Mouse (Mus musculus): ENCODE data around the gene Cdr2l. TPM values are rescaled to one million over a fixed set of nuclear protein-coding genes. Genes with fewer than 3 reads are reported as not detected.

The Cdr2l gene
- total RNA-seq, 2 experiments from 2014 or later, result not detected

DNA sequence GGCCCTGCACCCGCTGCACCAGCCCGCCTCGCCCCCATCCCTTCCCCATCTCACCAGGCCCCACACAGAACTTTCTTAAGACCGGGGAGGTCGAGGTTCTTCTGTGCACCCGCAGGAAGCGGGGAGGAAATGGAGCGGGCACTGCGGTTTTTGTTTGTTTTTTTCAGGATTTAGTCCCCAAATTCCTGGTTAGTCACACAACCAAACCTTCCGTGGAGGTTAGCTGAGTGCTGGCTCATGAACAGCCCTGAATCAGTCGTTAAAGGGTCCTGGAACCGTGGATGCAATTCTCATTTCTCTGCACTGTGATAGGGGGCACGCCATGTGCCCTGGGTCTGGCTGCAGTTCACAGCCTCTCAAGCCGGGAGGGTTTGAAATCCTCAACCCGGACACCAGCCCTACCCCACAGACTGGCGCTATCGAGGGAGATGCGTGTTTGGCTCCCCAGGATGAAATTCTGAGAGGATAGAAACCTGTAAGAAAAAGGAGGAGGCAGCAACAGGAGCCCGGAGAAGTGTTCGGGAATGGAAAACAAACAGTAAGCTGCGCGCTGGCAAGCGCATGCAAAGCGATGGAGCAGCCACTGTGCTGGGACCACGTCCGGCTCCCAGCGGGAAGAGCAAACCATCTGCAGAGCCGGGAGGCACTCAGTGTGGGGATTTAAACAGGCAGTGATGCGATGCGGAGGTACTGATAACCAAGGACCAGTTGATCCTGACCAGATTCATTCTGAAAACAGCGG lies 54.1 kb downstream of the Cdr2l start:
- no peak for ATAC-seq (replicated peaks; ENCODE audit: low FRiP score, poor library complexity, severe bottlenecking)

DNA sequence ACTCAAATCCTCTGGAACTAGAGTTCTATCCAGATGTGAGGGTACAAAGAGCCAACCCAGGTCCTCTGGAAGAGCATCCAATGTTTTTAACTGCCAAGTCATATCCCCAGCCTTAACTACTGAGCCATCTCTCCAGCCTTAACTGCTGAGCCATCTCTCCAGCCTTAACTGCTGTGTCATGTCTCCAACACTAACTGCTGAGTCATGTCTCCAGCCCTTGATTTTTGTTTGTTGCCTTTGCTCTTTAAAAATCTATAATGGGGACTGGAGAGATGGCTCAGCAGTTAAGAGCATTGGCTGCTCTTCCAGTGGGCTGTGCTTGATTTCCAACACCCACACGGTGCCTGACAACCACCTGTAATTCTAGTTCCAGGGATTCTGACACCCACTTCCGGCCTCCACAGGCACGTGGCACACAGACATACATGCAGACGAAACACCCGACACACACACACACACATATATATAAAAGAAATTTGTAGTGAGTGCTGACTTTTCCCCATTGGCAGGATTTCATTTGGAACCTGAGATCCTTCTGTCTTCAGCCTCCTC lies 55.9 kb downstream of the Cdr2l start:
- no peak for ATAC-seq (replicated peaks; ENCODE audit: low FRiP score, poor library complexity, severe bottlenecking)

DNA sequence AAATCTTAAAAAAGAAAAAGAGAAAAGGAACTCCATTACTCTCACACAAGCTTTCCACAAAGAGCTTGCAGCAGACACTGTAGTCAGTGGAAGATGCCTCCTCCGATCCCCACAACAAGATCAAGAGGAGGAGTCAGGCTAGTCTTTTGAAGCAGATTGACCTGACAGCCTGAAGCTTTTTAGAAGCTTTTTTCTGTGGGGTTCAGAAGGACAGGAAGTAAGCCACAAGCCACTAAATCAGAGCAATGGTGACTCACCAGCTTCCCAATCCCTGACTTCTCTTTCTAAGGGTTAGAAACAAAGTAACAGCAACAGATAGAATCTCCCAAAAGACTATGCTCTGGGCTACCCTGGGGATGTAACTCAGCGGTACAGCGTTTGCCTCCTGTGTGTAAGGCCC lies 57.6 kb downstream of the Cdr2l start:
- no peak for ATAC-seq (replicated peaks; ENCODE audit: low FRiP score, poor library complexity, severe bottlenecking)

GRCm38 (mm10) chr11:115439906-115440595 lies 58.3 kb downstream of the Cdr2l start, which contains the start of gene Trim80:
Trim80 (plus strand) TSS chr11:115440545.
- no peak for ATAC-seq (replicated peaks; ENCODE audit: low FRiP score, poor library complexity, severe bottlenecking)

- no peak for ATAC-seq (replicated peaks; ENCODE audit: low FRiP score, poor library complexity, severe bottlenecking)
These were observed 59.7 kb downstream of the Cdr2l start for GRCm38 (mm10) chr11:115441417-115441816.

Other genes starting within 250 kb of the Cdr2l start
- 1.7 and 2.9 TPM in 2 replicates for gene Cd300lf, start 247.9 kb upstream of the Cdr2l start, total RNA-seq (2015; ENCODE audit: low replicate concordance)
- gene Cd300lf, start 247.9 kb upstream of the Cdr2l start, total RNA-seq (2017; ENCODE audit: low replicate concordance), result 8.6 and 10.7 TPM in 2 replicates
- 15.1 and 16.8 TPM in 2 replicates for gene Slc9a3r1, start 218.6 kb upstream of the Cdr2l start, total RNA-seq (2015; ENCODE audit: low replicate concordance)
- 13.1 and 13.7 TPM in 2 replicates for gene Slc9a3r1, start 218.6 kb upstream of the Cdr2l start, total RNA-seq (2017; ENCODE audit: low replicate concordance)
- gene Tmem104, start 194.4 kb upstream of the Cdr2l start, total RNA-seq (2015; ENCODE audit: low replicate concordance), result 5.0 and 6.3 TPM in 2 replicates
- gene Tmem104, start 194.4 kb upstream of the Cdr2l start, total RNA-seq (2017; ENCODE audit: low replicate concordance), result 0.64 and 6.3 TPM in 2 replicates
- gene Nat9, start 194.1 kb upstream of the Cdr2l start, total RNA-seq (2015; ENCODE audit: low replicate concordance), result 9.2 and 11.2 TPM in 2 replicates
- 2.3 TPM in 1 of 2 replicates, not detected in the other for gene Nat9, start 194.1 kb upstream of the Cdr2l start, total RNA-seq (2017; ENCODE audit: low replicate concordance)
- gene Grin2c, start 114.7 kb upstream of the Cdr2l start, total RNA-seq (2015; ENCODE audit: low replicate concordance), result not detected in 2 replicates
- not detected in 2 replicates for gene Grin2c, start 114.7 kb upstream of the Cdr2l start, total RNA-seq (2017; ENCODE audit: low replicate concordance)
- 1.3 and 16.6 TPM in 2 replicates for gene Fdxr, start 104.9 kb upstream of the Cdr2l start, total RNA-seq (2015; ENCODE audit: low replicate concordance)
- 1.4 and 3.2 TPM in 2 replicates for gene Fdxr, start 104.9 kb upstream of the Cdr2l start, total RNA-seq (2017; ENCODE audit: low replicate concordance)
- not detected in 2 replicates for gene Fads6, start 84.3 kb upstream of the Cdr2l start, total RNA-seq (2015; ENCODE audit: low replicate concordance)
- 0.45 and 0.64 TPM in 2 replicates for gene Fads6, start 84.3 kb upstream of the Cdr2l start, total RNA-seq (2017; ENCODE audit: low replicate concordance)
- gene Otop2, start 74.8 kb upstream of the Cdr2l start, total RNA-seq (2015; ENCODE audit: low replicate concordance), result not detected in 2 replicates
- gene Otop2, start 74.8 kb upstream of the Cdr2l start, total RNA-seq (2017; ENCODE audit: low replicate concordance), result not detected in 2 replicates
- not detected in 2 replicates for gene Ush1g, start 59.9 kb upstream of the Cdr2l start, total RNA-seq (2015; ENCODE audit: low replicate concordance)
- not detected in 2 replicates for gene Ush1g, start 59.9 kb upstream of the Cdr2l start, total RNA-seq (2017; ENCODE audit: low replicate concordance)
- not detected in 2 replicates for gene Otop3, start 47.2 kb upstream of the Cdr2l start, total RNA-seq (2015; ENCODE audit: low replicate concordance)
- not detected in 2 replicates for gene Otop3, start 47.2 kb upstream of the Cdr2l start, total RNA-seq (2017; ENCODE audit: low replicate concordance)
- not detected in 2 replicates for gene Hid1, start 14.2 kb upstream of the Cdr2l start, total RNA-seq (2015; ENCODE audit: low replicate concordance)
- not detected in 2 replicates for gene Hid1, start 14.2 kb upstream of the Cdr2l start, total RNA-seq (2017; ENCODE audit: low replicate concordance)
- gene Mrpl58, start 21.8 kb downstream of the Cdr2l start, total RNA-seq (2015; ENCODE audit: low replicate concordance), result 12.6 and 24.1 TPM in 2 replicates
- 16.6 and 30.3 TPM in 2 replicates for gene Mrpl58, start 21.8 kb downstream of the Cdr2l start, total RNA-seq (2017; ENCODE audit: low replicate concordance)
- gene Atp5h, start 38.0 kb downstream of the Cdr2l start, total RNA-seq (2015; ENCODE audit: low replicate concordance), result 520 and 620 TPM in 2 replicates
- 410 and 415 TPM in 2 replicates for gene Atp5h, start 38.0 kb downstream of the Cdr2l start, total RNA-seq (2017; ENCODE audit: low replicate concordance)
- gene Kctd2, start 38.2 kb downstream of the Cdr2l start, total RNA-seq (2015; ENCODE audit: low replicate concordance), result 4.2 and 14.1 TPM in 2 replicates
- gene Kctd2, start 38.2 kb downstream of the Cdr2l start, total RNA-seq (2017; ENCODE audit: low replicate concordance), result 8.3 and 16.9 TPM in 2 replicates
- gene Trim80, start 58.6 kb downstream of the Cdr2l start, total RNA-seq (2015; ENCODE audit: low replicate concordance), result not detected in 2 replicates
- not detected in 2 replicates for gene Trim80, start 58.6 kb downstream of the Cdr2l start, total RNA-seq (2017; ENCODE audit: low replicate concordance)
- gene Slc16a5, start 80.6 kb downstream of the Cdr2l start, total RNA-seq (2015; ENCODE audit: low replicate concordance), result not detected in 2 replicates
- gene Slc16a5, start 80.6 kb downstream of the Cdr2l start, total RNA-seq (2017; ENCODE audit: low replicate concordance), result 1.0 TPM in 1 of 2 replicates, not detected in the other
- gene Armc7, start 93.8 kb downstream of the Cdr2l start, total RNA-seq (2015; ENCODE audit: low replicate concordance), result 1.8 TPM in 1 of 2 replicates, not detected in the other
- 2.7 TPM in 2 replicates for gene Armc7, start 93.8 kb downstream of the Cdr2l start, total RNA-seq (2017; ENCODE audit: low replicate concordance)
- gene Nt5c, start 109.9 kb downstream of the Cdr2l start, total RNA-seq (2015; ENCODE audit: low replicate concordance), result 13.0 and 22.3 TPM in 2 replicates
- 9.8 and 37.2 TPM in 2 replicates for gene Nt5c, start 109.9 kb downstream of the Cdr2l start, total RNA-seq (2017; ENCODE audit: low replicate concordance)
- gene Jpt1, start 132.5 kb downstream of the Cdr2l start, total RNA-seq (2015; ENCODE audit: low replicate concordance), result 168 and 177 TPM in 2 replicates
- 225 and 235 TPM in 2 replicates for gene Jpt1, start 132.5 kb downstream of the Cdr2l start, total RNA-seq (2017; ENCODE audit: low replicate concordance)
- gene Sumo2, start 154.4 kb downstream of the Cdr2l start, total RNA-seq (2015; ENCODE audit: low replicate concordance), result 450 and 609 TPM in 2 replicates
- gene Sumo2, start 154.4 kb downstream of the Cdr2l start, total RNA-seq (2017; ENCODE audit: low replicate concordance), result 286 and 389 TPM in 2 replicates
- gene Nup85, start 182.5 kb downstream of the Cdr2l start, total RNA-seq (2015; ENCODE audit: low replicate concordance), result 78.9 and 133 TPM in 2 replicates
- gene Nup85, start 182.5 kb downstream of the Cdr2l start, total RNA-seq (2017; ENCODE audit: low replicate concordance), result 141 and 174 TPM in 2 replicates
- gene Mrps7, start 222.0 kb downstream of the Cdr2l start, total RNA-seq (2015; ENCODE audit: low replicate concordance), result 10.1 and 22.2 TPM in 2 replicates
- 5.1 and 12.3 TPM in 2 replicates for gene Mrps7, start 222.0 kb downstream of the Cdr2l start, total RNA-seq (2017; ENCODE audit: low replicate concordance)
- gene Gga3, start 222.1 kb downstream of the Cdr2l start, total RNA-seq (2015; ENCODE audit: low replicate concordance), result 18.0 and 20.9 TPM in 2 replicates
- 20.7 and 33.2 TPM in 2 replicates for gene Gga3, start 222.1 kb downstream of the Cdr2l start, total RNA-seq (2017; ENCODE audit: low replicate concordance)
- gene Mif4gd, start 231.1 kb downstream of the Cdr2l start, total RNA-seq (2015; ENCODE audit: low replicate concordance), result 62.3 and 66.7 TPM in 2 replicates
- gene Mif4gd, start 231.1 kb downstream of the Cdr2l start, total RNA-seq (2017; ENCODE audit: low replicate concordance), result 36.5 and 69.8 TPM in 2 replicates
- gene Slc25a19, start 246.4 kb downstream of the Cdr2l start, total RNA-seq (2015; ENCODE audit: low replicate concordance), result 3.2 and 7.1 TPM in 2 replicates
- gene Slc25a19, start 246.4 kb downstream of the Cdr2l start, total RNA-seq (2017; ENCODE audit: low replicate concordance), result 2.0 and 6.4 TPM in 2 replicates